Mouse (Mus musculus): ENCODE data around the gene Scamp2. TPM values are rescaled to one million over a fixed set of nuclear protein-coding genes. Genes with fewer than 3 reads are reported as not detected.

Gene Scamp2
- 49.9 and 50.2 TPM in 2 replicates for polyA plus RNA-seq (2014; fragmentation: Nextera tagmentation; extraction: Ambion mirVana)

DNA sequence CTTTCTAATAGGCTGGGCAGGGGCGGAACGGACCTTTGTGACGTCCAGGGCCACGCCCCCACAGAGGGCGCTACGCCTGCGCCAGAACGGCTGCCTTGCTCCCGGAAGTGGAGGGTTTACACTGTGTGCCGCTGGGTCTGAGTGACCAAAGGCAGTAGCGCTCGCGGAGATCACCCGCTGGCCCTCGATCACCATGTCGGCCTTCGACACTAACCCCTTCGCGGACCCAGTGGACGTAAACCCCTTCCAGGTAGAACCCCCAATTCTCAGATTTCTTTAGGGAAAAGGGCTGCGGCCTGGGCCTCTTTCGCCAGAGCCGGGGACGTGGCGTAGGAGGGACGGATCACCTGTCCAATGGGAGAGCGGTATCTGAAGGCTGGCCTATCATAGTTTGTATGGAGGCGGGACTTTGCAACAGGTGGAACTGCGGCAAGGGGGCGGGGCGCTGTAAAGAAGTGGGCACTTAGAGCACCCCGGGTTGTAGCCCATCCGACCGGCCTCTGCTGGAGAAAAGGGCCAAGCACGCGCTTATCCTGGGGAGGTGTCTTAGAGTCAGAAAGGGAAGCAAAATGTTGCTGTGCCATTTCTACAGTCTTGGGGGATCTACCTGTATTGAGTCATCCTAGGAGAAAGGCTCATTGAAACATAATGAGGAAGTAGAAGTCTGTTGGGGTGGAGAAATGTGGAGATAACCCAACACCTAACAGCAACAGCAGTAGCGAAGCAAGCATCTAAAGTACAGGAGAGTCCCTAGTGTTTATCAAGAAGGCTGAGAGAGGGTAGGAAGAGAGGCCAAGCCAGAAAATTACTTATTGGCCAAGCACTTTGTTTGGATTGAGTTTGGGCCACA lies at the start of gene Scamp2:
TSS of gene Scamp2 (plus strand) at position 83 of the 850 bp plus-strand sequence.
- H3K4me3 ChIP-seq (ENCODE audit: low read depth, low read length) = peak within 1 kb of the TSS; percentile 63
- peak within 1 kb of the TSS; percentile 65; the same call in 1 of the 2 replicates for H3K9ac ChIP-seq (replicated peaks; ENCODE audit: low read length)
- no peaks in the 10 kb centered on the region for H3K9me3 ChIP-seq (replicated peaks; ENCODE audit: control insufficient read depth, low read length)
- no peaks in the 10 kb centered on the region for H3K36me3 ChIP-seq (replicated peaks; ENCODE audit: control insufficient read depth, insufficient read depth, low read depth, low read length)
- no peaks in the 10 kb centered on the region for H3K4me1 ChIP-seq (ENCODE audit: control insufficient read depth, insufficient read depth, low read length)
- H3K4me2 ChIP-seq (ENCODE audit: low read depth, low read length) = peak within 1 kb of the TSS; percentile 63
- H3K27ac ChIP-seq (replicated peaks; ENCODE audit: low read depth, low read length) = no peak within 1 kb of the TSS
- 1% methylated on average over 37 of the region's 37 CpGs for WGBS
- ATAC-seq (replicated peaks; ENCODE audit: insufficient number of reproducible peaks, low FRiP score, low TSS enrichment, low read depth) = peak; percentile 99
- H3K27me3 ChIP-seq (ENCODE audit: control insufficient read depth, insufficient read depth, low read length) = no peaks in the 10 kb centered on the region
- DNase-seq (ENCODE audit: low spot score) = peak; percentile 95

DNA sequence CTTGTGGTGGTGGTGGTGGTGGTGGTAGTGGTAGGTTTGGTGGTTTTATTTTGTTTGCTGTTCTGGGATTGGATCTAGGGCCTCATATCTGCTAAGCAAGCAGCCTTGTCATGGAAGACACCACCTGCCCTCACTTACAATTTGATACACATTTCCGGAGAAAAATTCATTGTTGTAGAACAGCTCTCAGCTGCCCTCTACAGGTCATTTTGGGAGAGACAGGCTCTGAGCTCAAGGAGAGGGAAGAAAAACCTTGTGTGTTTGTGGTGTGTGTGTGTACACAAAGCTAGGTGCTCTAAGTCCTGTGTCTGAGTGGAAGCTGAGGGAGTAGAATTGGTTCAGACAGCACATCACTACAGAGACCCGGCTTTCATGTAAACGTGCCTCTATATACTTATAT lies 43.6 kb upstream of the Scamp2 start:
- no peak for ATAC-seq (replicated peaks; ENCODE audit: insufficient number of reproducible peaks, low FRiP score, low TSS enrichment, low read depth)
- Histone ChIP-seq H3K27me3 (ENCODE audit: control insufficient read depth, insufficient read depth, low read length) (no peaks in the 10 kb centered on the region), H3K27ac (replicated peaks; ENCODE audit: low read depth, low read length) (no peak overlapping the region), H3K36me3 (replicated peaks; ENCODE audit: control insufficient read depth, insufficient read depth, low read depth, low read length) (no peaks in the 10 kb centered on the region), H3K4me1 (ENCODE audit: control insufficient read depth, insufficient read depth, low read length) (no peaks in the 10 kb centered on the region), H3K4me3 (ENCODE audit: low read depth, low read length) (no peak overlapping the region), H3K4me2 (ENCODE audit: low read depth, low read length) (no peak overlapping the region), H3K9me3 (replicated peaks; ENCODE audit: control insufficient read depth, low read length) (no peaks in the 10 kb centered on the region), H3K9ac (replicated peaks; ENCODE audit: low read length) (no peak overlapping the region)
- DNase-seq (ENCODE audit: low spot score) = peak; percentile 89
- WGBS = 13% methylated on average over 3 of the region's 3 CpGs

DNA sequence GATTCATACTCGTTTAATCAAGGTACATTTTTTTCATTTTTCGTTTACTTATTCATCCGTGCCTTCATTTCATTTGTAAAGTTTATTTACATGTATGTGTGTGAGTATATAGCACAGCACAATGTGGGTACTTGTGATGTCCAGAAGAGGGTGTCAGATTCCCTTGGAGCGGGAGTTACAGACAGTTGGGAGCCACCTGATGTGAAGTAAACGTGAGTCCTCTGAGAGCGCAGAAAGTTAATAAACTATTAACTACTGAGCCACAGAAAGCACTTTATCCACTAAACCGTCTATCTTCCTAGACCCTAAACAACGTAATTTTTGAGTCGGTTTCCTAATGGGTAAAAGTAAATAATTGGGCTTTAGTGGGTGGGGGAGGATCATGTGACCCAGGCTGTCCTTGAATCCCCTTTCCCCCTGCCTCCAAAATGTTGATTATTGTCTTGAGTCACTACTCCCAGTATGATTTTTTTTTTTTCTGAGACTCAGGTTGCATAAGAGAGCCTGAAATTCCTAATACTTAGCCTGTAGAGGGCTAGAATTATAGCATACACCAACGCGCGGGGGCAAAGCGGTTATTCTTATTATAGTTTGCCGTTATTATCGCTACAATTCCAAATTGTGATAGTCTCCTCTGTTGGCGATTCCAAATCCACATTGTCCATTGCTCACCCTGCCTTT lies 40.2 kb upstream of the Scamp2 start:
- peak overlapping the region; percentile 27 for H3K4me2 ChIP-seq (ENCODE audit: low read depth, low read length)
- WGBS = 27% methylated on average over 16 of the region's 16 CpGs
- no peak overlapping the region for H3K27ac ChIP-seq (replicated peaks; ENCODE audit: low read depth, low read length)
- peak overlapping the region; percentile 97 for H3K4me3 ChIP-seq (ENCODE audit: low read depth, low read length)
- DNase-seq (ENCODE audit: low spot score) (no peak), ATAC-seq (replicated peaks; ENCODE audit: insufficient number of reproducible peaks, low FRiP score, low TSS enrichment, low read depth) (no peak)
- no peaks in the 10 kb centered on the region for H3K27me3 ChIP-seq (ENCODE audit: control insufficient read depth, insufficient read depth, low read length)
- H3K4me1 ChIP-seq (ENCODE audit: control insufficient read depth, insufficient read depth, low read length) = no peaks in the 10 kb centered on the region
- H3K9me3 ChIP-seq (replicated peaks; ENCODE audit: control insufficient read depth, low read length) = no peaks in the 10 kb centered on the region
- peak overlapping the region; percentile 94 for H3K9ac ChIP-seq (replicated peaks; ENCODE audit: low read length)
- H3K36me3 ChIP-seq (replicated peaks; ENCODE audit: control insufficient read depth, insufficient read depth, low read depth, low read length) = no peaks in the 10 kb centered on the region

DNA sequence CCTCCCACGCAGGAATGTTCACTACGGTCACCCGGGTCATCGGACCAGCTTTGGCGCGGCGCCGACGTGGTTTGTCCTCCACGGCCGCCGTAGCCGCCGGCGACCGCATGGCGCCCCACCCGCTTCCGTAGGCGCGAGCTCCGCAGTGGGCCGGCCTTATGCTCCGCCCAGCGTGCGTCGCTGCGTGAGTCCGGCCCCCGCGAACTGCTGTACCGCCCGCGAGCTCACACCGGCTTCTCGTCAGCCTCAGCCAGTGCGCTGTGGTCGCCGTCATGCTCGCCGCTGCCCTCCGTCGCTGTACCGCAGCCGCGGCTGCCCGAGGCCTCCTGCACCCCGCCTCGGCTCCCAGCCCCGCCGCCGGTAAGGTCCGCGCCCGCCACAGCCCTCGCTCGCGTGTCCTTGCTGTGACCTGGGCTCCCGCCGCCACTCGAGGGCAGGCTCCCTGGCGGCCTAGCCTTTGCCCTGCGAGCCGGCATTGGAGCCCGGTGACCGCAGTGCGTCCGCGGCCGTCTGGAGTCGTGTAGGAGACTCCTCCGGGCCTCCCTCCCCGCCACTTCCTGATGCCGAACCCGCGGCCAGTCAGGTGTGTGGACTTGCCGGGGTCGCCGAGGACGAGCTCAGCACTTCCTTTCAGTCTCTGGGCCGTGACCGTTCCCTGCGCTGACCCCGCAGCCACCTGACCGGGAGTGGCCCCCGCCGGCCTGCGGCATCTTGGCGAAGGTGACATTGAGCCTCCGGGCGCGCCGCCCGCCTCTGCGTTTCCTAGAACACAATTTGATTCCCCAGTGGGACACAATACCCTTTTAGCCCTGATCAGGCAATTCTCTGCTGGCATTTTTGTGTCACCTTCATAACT lies 39.5 kb upstream of the Scamp2 start, which contains the start of gene Cox5a:
TSS of gene Cox5a (plus strand) at position 219 of the 856 bp plus-strand sequence.
- 0% methylated on average over 81 of the region's 95 CpGs for WGBS
- Histone ChIP-seq H3K9ac (replicated peaks; ENCODE audit: low read length) (peak within 1 kb of the TSS; percentile 94), H3K36me3 (replicated peaks; ENCODE audit: control insufficient read depth, insufficient read depth, low read depth, low read length) (no peaks in the 10 kb centered on the region), H3K4me3 (ENCODE audit: low read depth, low read length) (peak within 1 kb of the TSS; percentile 97), H3K4me1 (ENCODE audit: control insufficient read depth, insufficient read depth, low read length) (no peaks in the 10 kb centered on the region), H3K27me3 (ENCODE audit: control insufficient read depth, insufficient read depth, low read length) (no peaks in the 10 kb centered on the region), H3K9me3 (replicated peaks; ENCODE audit: control insufficient read depth, low read length) (no peaks in the 10 kb centered on the region), H3K27ac (replicated peaks; ENCODE audit: low read depth, low read length) (peak within 1 kb of the TSS; percentile 48), H3K4me2 (ENCODE audit: low read depth, low read length) (peak within 1 kb of the TSS; percentile 85)
- peak; percentile 95 for ATAC-seq (replicated peaks; ENCODE audit: insufficient number of reproducible peaks, low FRiP score, low TSS enrichment, low read depth)
- peak; percentile 95 for DNase-seq (ENCODE audit: low spot score)

DNA sequence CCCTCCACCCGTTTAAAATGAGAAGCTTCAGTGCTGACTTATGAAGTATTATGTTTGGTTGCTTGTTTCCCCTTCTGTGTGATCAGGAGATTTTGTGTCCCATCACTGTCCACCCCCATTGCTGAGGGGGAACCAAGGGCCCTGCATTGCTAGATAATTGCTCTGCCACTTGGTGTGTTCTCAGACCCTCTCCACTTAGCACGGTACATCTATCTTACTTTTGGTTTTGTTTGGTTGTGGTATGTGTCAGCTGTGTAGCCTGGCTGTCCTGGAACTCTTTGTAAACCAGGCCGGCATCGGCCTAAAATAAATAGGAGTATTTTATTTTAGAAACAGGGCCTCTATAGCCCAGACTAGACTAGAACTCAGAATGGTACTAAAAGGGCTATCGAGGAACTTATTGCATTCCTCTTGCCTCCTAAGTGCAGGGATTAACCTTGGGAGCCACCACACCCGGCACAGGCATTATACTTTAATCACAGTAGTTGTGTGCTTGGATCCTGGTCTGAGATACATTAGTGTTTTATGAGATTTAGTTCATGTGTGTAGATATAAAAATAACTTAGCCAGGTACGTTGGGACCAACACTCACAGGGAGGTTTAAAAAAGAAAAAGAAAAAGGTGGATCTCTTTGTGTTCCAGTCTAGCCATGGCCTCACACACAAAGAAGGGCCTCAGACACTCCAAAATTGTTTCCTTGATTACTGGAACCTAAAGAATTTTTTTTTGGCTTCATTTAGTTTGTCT lies 38.5 kb upstream of the Scamp2 start:
- Histone ChIP-seq H3K4me2 (ENCODE audit: low read depth, low read length) (peak overlapping the region; percentile 85), H3K36me3 (replicated peaks; ENCODE audit: control insufficient read depth, insufficient read depth, low read depth, low read length) (no peaks in the 10 kb centered on the region), H3K9ac (replicated peaks; ENCODE audit: low read length) (peak overlapping the region; percentile 94), H3K27me3 (ENCODE audit: control insufficient read depth, insufficient read depth, low read length) (no peaks in the 10 kb centered on the region), H3K27ac (replicated peaks; ENCODE audit: low read depth, low read length) (no peak overlapping the region), H3K4me1 (ENCODE audit: control insufficient read depth, insufficient read depth, low read length) (no peaks in the 10 kb centered on the region), H3K4me3 (ENCODE audit: low read depth, low read length) (peak overlapping the region; percentile 97), H3K9me3 (replicated peaks; ENCODE audit: control insufficient read depth, low read length) (no peaks in the 10 kb centered on the region)
- 48% methylated on average over 7 of the region's 7 CpGs for WGBS
- ATAC-seq (replicated peaks; ENCODE audit: insufficient number of reproducible peaks, low FRiP score, low TSS enrichment, low read depth) (no peak), DNase-seq (ENCODE audit: low spot score) (no peak)

DNA sequence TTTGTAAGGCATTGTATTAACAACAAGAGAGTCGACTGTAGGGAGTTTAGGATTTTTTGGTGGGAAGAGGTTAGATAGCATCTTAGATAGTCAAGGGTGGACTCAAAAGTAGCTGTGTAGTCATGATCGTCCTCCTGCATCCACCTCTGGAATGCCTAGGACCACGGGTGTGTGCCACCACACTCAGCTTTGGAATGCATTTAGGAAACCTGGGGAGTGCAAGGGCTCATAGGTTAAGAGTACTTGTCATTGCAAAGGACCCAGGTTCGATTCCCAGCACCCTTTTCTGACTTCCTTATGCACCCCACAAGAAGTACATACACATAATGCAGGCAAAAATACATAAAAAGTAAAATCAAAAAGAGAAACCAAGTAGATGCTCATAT lies 37.9 kb upstream of the Scamp2 start:
- no peak for DNase-seq (ENCODE audit: low spot score)
- Histone ChIP-seq H3K36me3 (replicated peaks; ENCODE audit: control insufficient read depth, insufficient read depth, low read depth, low read length) (no peaks in the 10 kb centered on the region), H3K4me3 (ENCODE audit: low read depth, low read length) (no peak overlapping the region), H3K4me2 (ENCODE audit: low read depth, low read length) (no peak overlapping the region), H3K27me3 (ENCODE audit: control insufficient read depth, insufficient read depth, low read length) (no peaks in the 10 kb centered on the region), H3K4me1 (ENCODE audit: control insufficient read depth, insufficient read depth, low read length) (no peaks in the 10 kb centered on the region), H3K9me3 (replicated peaks; ENCODE audit: control insufficient read depth, low read length) (no peaks in the 10 kb centered on the region), H3K9ac (replicated peaks; ENCODE audit: low read length) (no peak overlapping the region), H3K27ac (replicated peaks; ENCODE audit: low read depth, low read length) (no peak overlapping the region)
- WGBS = 79% methylated on average over 4 of the region's 4 CpGs
- no peak for ATAC-seq (replicated peaks; ENCODE audit: insufficient number of reproducible peaks, low FRiP score, low TSS enrichment, low read depth)

DNA sequence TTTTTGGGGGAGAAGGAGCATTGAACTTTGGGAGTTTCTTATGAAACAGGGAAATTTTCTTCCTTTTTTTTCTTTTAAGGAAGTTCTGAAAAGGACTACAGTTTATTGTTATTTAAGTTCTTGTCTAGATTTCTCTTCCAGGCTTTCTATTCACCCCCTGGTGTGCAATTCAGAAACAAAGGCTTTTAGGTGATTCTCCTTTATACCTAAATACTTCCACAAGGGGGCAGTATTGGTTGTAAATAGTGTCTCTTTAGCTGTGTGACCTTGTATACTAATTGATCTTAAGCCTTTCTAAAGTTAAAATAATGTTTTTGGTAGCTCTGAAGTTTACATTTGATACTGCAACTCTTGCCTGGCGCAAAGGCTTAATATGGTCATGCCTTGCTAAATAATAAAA lies 37.0 kb upstream of the Scamp2 start:
- H3K27me3 ChIP-seq (ENCODE audit: control insufficient read depth, insufficient read depth, low read length) = no peaks in the 10 kb centered on the region
- peak; percentile 85 for DNase-seq (ENCODE audit: low spot score)
- H3K9ac ChIP-seq (replicated peaks; ENCODE audit: low read length) = no peak overlapping the region
- H3K27ac ChIP-seq (replicated peaks; ENCODE audit: low read depth, low read length) = no peak overlapping the region
- no peaks in the 10 kb centered on the region for H3K9me3 ChIP-seq (replicated peaks; ENCODE audit: control insufficient read depth, low read length)
- no peak overlapping the region for H3K4me2 ChIP-seq (ENCODE audit: low read depth, low read length)
- no peaks in the 10 kb centered on the region for H3K4me1 ChIP-seq (ENCODE audit: control insufficient read depth, insufficient read depth, low read length)
- no peaks in the 10 kb centered on the region for H3K36me3 ChIP-seq (replicated peaks; ENCODE audit: control insufficient read depth, insufficient read depth, low read depth, low read length)
- ATAC-seq (replicated peaks; ENCODE audit: insufficient number of reproducible peaks, low FRiP score, low TSS enrichment, low read depth) = no peak
- no peak overlapping the region for H3K4me3 ChIP-seq (ENCODE audit: low read depth, low read length)
- 86% methylated on average over 1 of the region's 1 CpGs for WGBS
